Mouse (Mus musculus) olfactory bulb, adult 2 months (tissue): Measurements from ENCODE around the gene Tsr3.

ENCODE experiments used
- CTCF ChIP-seq: fragments of 200-500 bp; IDR thresholded peaks from 2 replicates; pipeline ENCODE4 v1.5.1; 2012; ENCODE audit warnings: low read depth, mild to moderate bottlenecking, low read length, moderate library complexity; ENCODE audit not compliant: insufficient read depth
- POLR2A ChIP-seq: fragments of 200-500 bp; IDR thresholded peaks from 2 replicates; pipeline ENCODE4 v1.6.1; 2012; ENCODE audit warnings: mild to moderate bottlenecking, low read depth, low read length, moderate library complexity; ENCODE audit not compliant: insufficient read depth

DNA sequence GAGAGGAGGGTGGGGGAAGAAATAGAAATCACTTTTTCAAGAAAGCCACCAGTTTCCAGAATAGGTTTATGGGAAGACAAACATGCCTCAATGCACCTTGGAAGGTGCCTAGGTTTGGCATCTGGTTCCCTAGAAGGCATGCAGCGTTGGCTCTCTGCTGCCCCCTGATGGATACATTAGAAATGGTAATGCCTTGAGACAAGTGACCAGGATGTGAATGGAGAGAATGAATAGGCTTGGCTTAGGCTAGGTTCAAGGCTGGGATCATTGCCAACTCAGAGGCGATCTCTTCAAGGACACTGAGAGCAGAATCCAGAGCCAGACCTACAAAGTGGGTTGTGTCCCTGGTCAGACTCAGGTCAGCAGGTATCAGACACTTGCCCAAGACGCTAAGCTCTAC, 45.1 kb downstream of the Tsr3 start:
- no peak for TF ChIP-seq POLR2A
- peak; percentile 36; the same call in 1 of the 2 replicates for TF ChIP-seq CTCF
